Mouse (Mus musculus) forebrain, embryonic 14.5 days (tissue): ENCODE measurements around the gene Gm3402. TPM values are rescaled to one million over a fixed set of nuclear protein-coding genes. Genes with fewer than 3 reads are reported as not detected.
"Not testable (repeated sequence)": the region's sequence is repeated elsewhere in the genome, so short reads cannot be mapped to it uniquely, and the experiment has no call there.

ENCODE experiments used
- ATAC-seq: fragments of 200-750 bp; cut with Nextera tagmentation; 2 replicates; pipeline ENCODE4 v1.8.0; 2017; ENCODE audit warnings: mild to moderate bottlenecking, moderate library complexity
- DNase-seq: peaks from one replicate; pipeline ENCODE4 v3.0.0-alpha.2; 2015; ENCODE audit warnings: low spot score
- H3K27ac ChIP-seq: fragments of 300-500 bp; sonication (generic); 2 replicates; pipeline ENCODE4 v1.5.1; 2014; ENCODE audit warnings: low read depth, mild to moderate bottlenecking, control low read depth, low read length, moderate library complexity
- H3K27me3 ChIP-seq: fragments of 300-500 bp; sonication (generic); replicated peaks from 2 replicates; pipeline ENCODE4 v1.6.1; 2014; ENCODE audit warnings: low read length, control low read depth, mixed read lengths; ENCODE audit not compliant: control insufficient read depth, insufficient read depth
- H3K36me3 ChIP-seq: fragments of 300-500 bp; sonication (generic); 2 replicates; pipeline ENCODE4 v1.6.1; 2014; ENCODE audit warnings: low read length, control low read depth; ENCODE audit not compliant: control insufficient read depth, insufficient read depth
- H3K4me1 ChIP-seq: fragments of 300-500 bp; sonication (generic); 2 replicates; pipeline ENCODE4 v1.6.1; 2014; ENCODE audit warnings: antibody characterized with exemption, low read length, control low read depth; ENCODE audit not compliant: control insufficient read depth, insufficient read depth
- H3K4me2 ChIP-seq: fragments of 300-500 bp; sonication (generic); 2 replicates; pipeline ENCODE4 v1.6.1; 2014; ENCODE audit warnings: mild to moderate bottlenecking, control low read depth, low read length
- H3K4me3 ChIP-seq: fragments of 300-500 bp; sonication (generic); 2 replicates; pipeline ENCODE4 v1.5.1; 2014; ENCODE audit warnings: low read depth, low read length, control low read depth
- H3K9ac ChIP-seq: fragments of 300-500 bp; sonication (generic); 2 replicates; pipeline ENCODE4 v1.6.1; 2014; ENCODE audit warnings: mild to moderate bottlenecking, low read length, control low read depth, moderate library complexity
- H3K9me3 ChIP-seq: fragments of 300-500 bp; sonication (generic); replicated peaks from 2 replicates; pipeline ENCODE4 v1.6.1; 2016; ENCODE audit warnings: low read length, control low read depth, mixed read lengths; ENCODE audit not compliant: control insufficient read depth
- WGBS: fragments of 180-500 bp; shearing (Covaris S2); extraction: QIAGEN DNeasy Blood & Tissue Kit; methylation state at CpG from one replicate; pipeline ENCODE4 v1.1.7; 2014; 5-methylcytosine and 5-hydroxymethylcytosine counted together
- polyA plus RNA-seq: library from polyadenylated mRNA; unstranded; fragments of >200 nt; fragmentation: Nextera tagmentation; extraction: Ambion mirVana; gene quantifications from 2 replicates; pipeline ENCODE4 v1.2.1, GENCODE M21; 2014

Gene Gm3402
- polyA plus RNA-seq, 1 experiment from 2014 or later, result not detected

DNA sequence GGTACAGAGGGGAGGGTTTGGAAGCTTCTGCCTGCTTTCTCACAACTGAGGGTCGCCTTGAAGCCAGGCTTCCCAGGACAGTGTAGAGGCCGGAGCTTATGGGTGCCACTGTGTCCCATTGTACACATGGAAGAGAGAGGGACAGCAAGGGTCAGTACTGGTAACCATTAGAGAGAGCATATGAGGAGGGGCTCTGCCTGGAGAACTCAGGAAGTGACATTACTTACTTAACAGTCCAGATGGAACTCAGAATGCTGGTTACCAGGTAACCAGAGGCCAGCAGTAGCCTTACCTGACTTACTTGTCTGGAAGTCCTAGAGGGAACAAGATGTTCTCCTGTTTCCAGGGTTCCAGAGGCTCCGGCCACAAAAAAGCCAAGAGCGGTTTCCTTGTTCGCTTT is 22.9 kb upstream of the Gm3402 start, which contains the start of gene Gm6370:
Gene Gm6370 (plus strand): TSS at position 301 of the 400 bp plus-strand sequence.
- not testable (repeated sequence) for H3K4me2 ChIP-seq, H3K27me3 ChIP-seq, ATAC-seq, H3K4me3 ChIP-seq, H3K36me3 ChIP-seq, H3K9ac ChIP-seq, DNase-seq, H3K27ac ChIP-seq, H3K9me3 ChIP-seq, H3K4me1 ChIP-seq
- no CpG with 5 or more reads among the region's 5 CpGs for WGBS

DNA sequence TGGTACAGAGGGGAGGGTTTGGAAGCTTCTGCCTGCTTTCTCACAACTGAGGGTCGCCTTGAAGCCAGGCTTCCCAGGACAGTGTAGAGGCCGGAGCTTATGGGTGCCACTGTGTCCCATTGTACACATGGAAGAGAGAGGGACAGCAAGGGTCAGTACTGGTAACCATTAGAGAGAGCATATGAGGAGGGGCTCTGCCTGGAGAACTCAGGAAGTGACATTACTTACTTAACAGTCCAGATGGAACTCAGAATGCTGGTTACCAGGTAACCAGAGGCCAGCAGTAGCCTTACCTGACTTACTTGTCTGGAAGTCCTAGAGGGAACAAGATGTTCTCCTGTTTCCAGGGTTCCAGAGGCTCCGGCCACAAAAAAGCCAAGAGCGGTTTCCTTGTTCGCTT is 11.8 kb upstream of the Gm3402 start, which contains the start of gene 4930449I24Rik:
Gene 4930449I24Rik (plus strand): TSS at position 301 of the 400 bp plus-strand sequence.
- no CpG with 5 or more reads among the region's 5 CpGs for WGBS
- ATAC-seq, result not testable (repeated sequence)

DNA sequence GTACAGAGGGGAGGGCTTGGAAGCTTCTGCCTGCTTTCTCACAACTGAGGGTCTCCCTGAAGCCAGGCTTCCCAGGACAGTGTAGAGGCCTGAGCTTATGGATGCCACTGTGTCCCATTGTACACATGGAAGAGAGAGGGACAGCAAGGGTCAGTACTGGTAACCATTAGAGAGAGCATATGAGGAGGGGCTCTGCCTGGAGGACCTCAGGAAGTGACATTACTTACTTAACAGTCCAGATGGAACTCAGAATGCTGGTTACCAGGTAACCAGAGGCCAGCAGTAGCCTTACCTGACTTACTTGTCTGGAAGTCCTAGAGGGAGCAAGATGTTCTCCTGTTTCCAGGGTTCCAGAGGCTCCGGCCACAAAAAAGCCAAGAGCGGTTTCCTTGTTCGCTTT is 11.6 kb downstream of the Gm3402 start, which contains the start of gene Gm3404:
Gene Gm3404 (plus strand): TSS at position 301 of the 400 bp plus-strand sequence.
- H3K36me3 ChIP-seq, H3K9me3 ChIP-seq, H3K27me3 ChIP-seq, H3K27ac ChIP-seq, H3K4me3 ChIP-seq, H3K4me2 ChIP-seq, DNase-seq, H3K4me1 ChIP-seq, H3K9ac ChIP-seq, ATAC-seq: not testable (repeated sequence)
- WGBS, result no CpG with 5 or more reads among the region's 3 CpGs

More for the DNA sequence above, 11.8 kb upstream of the Gm3402 start, which contains the start of gene 4930449I24Rik:
- not testable (repeated sequence) for H3K4me3 ChIP-seq, H3K36me3 ChIP-seq, H3K9ac ChIP-seq, H3K27me3 ChIP-seq, H3K27ac ChIP-seq, H3K4me2 ChIP-seq, H3K4me1 ChIP-seq, DNase-seq, H3K9me3 ChIP-seq

DNA sequence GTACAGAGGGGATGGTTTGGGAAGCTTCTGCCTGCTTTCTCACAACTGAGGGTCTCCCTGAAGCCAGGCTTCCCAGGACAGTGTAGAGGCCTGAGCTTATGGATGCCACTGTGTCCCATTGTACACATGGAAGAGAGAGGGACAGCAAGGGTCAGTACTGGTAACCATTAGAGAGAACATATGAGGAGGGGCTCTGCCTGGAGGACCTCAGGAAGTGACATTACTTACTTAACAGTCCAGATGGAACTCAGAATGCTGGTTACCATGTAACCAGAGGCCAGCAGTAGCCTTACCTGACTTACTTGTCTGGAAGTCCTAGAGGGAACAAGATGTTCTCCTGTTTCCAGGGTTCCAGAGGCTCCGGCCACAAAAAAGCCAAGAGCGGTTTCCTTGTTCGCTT is 23.4 kb downstream of the Gm3402 start, which contains the start of gene Gm3409:
Gene Gm3409 (plus strand): TSS at position 301 of the 400 bp plus-strand sequence.
- not testable (repeated sequence) for H3K4me1 ChIP-seq, H3K9me3 ChIP-seq, H3K36me3 ChIP-seq, H3K4me3 ChIP-seq, DNase-seq, H3K9ac ChIP-seq, H3K27ac ChIP-seq, H3K4me2 ChIP-seq, ATAC-seq, H3K27me3 ChIP-seq
- 89% methylated on average over 2 of the region's 3 CpGs for WGBS

DNA sequence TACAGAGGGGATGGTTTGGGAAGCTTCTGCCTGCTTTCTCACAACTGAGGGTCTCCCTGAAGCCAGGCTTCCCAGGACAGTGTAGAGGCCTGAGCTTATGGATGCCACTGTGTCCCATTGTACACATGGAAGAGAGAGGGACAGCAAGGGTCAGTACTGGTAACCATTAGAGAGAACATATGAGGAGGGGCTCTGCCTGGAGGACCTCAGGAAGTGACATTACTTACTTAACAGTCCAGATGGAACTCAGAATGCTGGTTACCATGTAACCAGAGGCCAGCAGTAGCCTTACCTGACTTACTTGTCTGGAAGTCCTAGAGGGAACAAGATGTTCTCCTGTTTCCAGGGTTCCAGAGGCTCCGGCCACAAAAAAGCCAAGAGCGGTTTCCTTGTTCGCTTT is 41.9 kb downstream of the Gm3402 start, which contains the start of gene Gm3415:
Gene Gm3415 (plus strand): TSS at position 301 of the 400 bp plus-strand sequence.
- H3K4me1 ChIP-seq, H3K4me2 ChIP-seq, H3K9me3 ChIP-seq, H3K9ac ChIP-seq, DNase-seq, ATAC-seq, H3K4me3 ChIP-seq, H3K27ac ChIP-seq, H3K27me3 ChIP-seq, H3K36me3 ChIP-seq: not testable (repeated sequence)
- WGBS, result no CpG with 5 or more reads among the region's 3 CpGs

DNA sequence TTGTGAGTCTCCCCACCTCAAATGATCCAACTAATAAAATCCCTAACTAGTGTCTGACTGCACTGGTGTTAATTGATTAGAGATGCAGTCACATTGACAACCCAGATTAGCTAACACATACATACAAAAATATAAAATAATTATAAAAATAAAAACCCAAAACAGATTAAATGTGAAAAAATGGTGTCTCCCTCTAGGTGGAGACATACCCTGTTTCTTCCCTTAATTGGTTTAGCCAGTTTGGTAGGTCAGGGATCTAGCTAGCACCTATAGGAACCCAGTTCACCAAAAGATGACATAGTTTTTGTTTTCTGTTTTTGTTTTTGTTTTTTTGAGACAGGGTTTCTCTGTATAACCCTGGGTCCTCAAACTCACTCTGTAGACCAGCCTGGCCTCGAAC is 50.3 kb downstream of the Gm3402 start:
- H3K27ac ChIP-seq, result no peak overlapping the region
- 88% methylated on average over 1 of the region's 1 CpGs for WGBS
- no peaks in the 10 kb centered on the region for H3K9me3 ChIP-seq
- ATAC-seq (no peak), DNase-seq (no peak)
- H3K4me3 ChIP-seq, result no peak overlapping the region
- no peak overlapping the region for H3K4me2 ChIP-seq
- no peak overlapping the region for H3K9ac ChIP-seq
- no peaks in the 10 kb centered on the region for H3K4me1 ChIP-seq
- H3K36me3 ChIP-seq, result no peaks in the 10 kb centered on the region
- no peaks in the 10 kb centered on the region for H3K27me3 ChIP-seq

Other genes with a start within 250 kb of the Gm3402 start
- gene Wasf3, start 129.1 kb upstream of the Gm3402 start, polyA plus RNA-seq, result 5.3 and 6.1 TPM in 2 replicates
- not detected in 2 replicates for gene Gm6408, start 32.2 kb upstream of the Gm3402 start, polyA plus RNA-seq
- not detected in 2 replicates for gene Gm6370, start 22.8 kb upstream of the Gm3402 start, polyA plus RNA-seq
- not detected in 2 replicates for gene 4930449I24Rik, start 11.7 kb upstream of the Gm3402 start, polyA plus RNA-seq
- not detected in 2 replicates for gene Gm3404, start 11.7 kb downstream of the Gm3402 start, polyA plus RNA-seq
- gene Gm3409, start 23.5 kb downstream of the Gm3402 start, polyA plus RNA-seq, result not detected in 2 replicates
- not detected in 2 replicates for gene Gm3415, start 42.0 kb downstream of the Gm3402 start, polyA plus RNA-seq
- 13.3 and 20.3 TPM in 2 replicates for gene Gpr12, start 71.1 kb downstream of the Gm3402 start, polyA plus RNA-seq